Mouse (Mus musculus): ENCODE measurements around the gene Parp14. TPM values are rescaled to one million over a fixed set of nuclear protein-coding genes. Genes with fewer than 3 reads are reported as not detected.

Gene Parp14
- total and polyA plus RNA-seq, 3 experiments = 1.2 to 1.5 TPM; not detected in 1

DNA sequence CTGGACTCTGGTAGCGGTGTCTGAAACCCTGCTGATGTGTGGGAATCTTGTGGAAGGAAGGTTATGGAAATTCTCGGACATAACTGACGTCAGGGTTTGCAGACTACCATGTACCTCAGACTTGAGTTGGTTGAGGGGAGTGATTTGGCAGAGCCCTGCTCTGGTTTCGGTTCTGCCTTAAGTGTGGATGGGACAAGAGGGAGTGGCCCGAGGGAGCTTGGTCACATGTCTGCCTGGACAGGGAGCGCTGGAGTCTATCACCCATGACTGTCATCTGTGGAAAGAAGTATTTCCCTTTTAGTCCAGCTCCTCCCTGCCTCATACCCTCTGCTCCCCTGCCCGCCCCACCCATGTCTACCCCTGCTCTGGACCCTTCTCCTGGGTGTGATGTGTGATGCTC lies 69.2 kb downstream of the Parp14 start:
- no peak for DNase-seq (ENCODE audit: low read depth, low spot score)
- H3K36me3 ChIP-seq (ENCODE audit: control insufficient read depth in 1 of 2, insufficient read depth in 2 of 2, low read length in 2 of 2) = peaks cover 0 to 9% of the 10 kb centered on the region in 2 experiments; a peak in 3 of 4 replicates
- peaks cover 4 to 7% of the 10 kb centered on the region in 2 experiments; a peak in 3 of 4 replicates for H3K4me1 ChIP-seq (ENCODE audit: control insufficient read depth in 1 of 2, insufficient read depth in 2 of 2, low read length in 2 of 2)
- no peak overlapping the region for H3K9ac ChIP-seq (ENCODE audit: control insufficient read depth, low read depth, low read length, poor library complexity, severe bottlenecking)
- no peaks in the 10 kb centered on the region for H3K9me3 ChIP-seq (replicated peaks; ENCODE audit: insufficient read depth, low read length)
- no peaks in the 10 kb centered on the region for H3K27me3 ChIP-seq (ENCODE audit: control insufficient read depth in 1 of 2, insufficient read depth in 2 of 2, low read length in 2 of 2)
- H3K27ac ChIP-seq (ENCODE audit: control insufficient read depth, low read depth, low read length) = no peak overlapping the region
- H3K79me2 ChIP-seq (ENCODE audit: control insufficient read depth, insufficient read depth, low read length, poor library complexity) = no peaks in the 10 kb centered on the region
- no peak overlapping the region for H3K4me3 ChIP-seq (ENCODE audit: control insufficient read depth in 1 of 2, insufficient read depth in 1 of 2, low read depth in 2 of 2, low read length in 2 of 2)
- no peak for TF ChIP-seq SMC3 (IDR thresholded peaks at IDR 0.05; ENCODE audit: low read depth, low read length)
- no peak for TF ChIP-seq NELFE (IDR thresholded peaks at IDR 0.05; ENCODE audit: low read depth, low read length)
- no peak for TF ChIP-seq MEF2A (IDR thresholded peaks at IDR 0.05; ENCODE audit: extremely low read depth, insufficient replicate concordance, low read depth, low read length, poor library complexity, severe bottlenecking)
- TF ChIP-seq MAFK (IDR thresholded peaks at IDR 0.05; ENCODE audit: borderline replicate concordance, low read depth, low read length) = no peak

DNA sequence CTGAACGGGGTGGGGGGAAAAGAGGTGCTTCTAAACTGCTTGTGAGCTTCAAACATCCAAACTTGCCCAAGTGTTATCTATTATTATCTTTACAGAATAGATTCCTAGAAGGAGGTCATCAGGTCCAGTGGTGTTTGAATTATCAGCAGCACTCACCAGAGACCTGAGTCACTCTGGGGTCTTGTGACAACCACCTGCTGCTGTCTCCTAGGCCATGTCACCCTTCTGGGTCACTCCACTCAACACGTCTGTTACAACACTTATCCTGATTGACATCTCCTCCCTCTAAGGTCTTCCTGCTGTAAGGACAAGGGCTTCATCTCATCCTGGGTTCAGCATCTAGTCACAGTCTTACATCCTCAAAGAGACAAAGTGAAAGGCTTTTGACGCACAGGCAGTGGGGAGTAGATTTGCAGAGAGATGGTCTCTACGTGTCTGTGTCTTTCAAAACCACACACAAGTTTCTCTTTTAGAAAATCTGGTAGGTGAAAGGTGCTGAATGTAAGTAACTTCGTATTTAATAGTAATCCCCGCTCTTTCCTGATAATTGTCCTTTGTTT lies 79.3 kb downstream of the Parp14 start:
- no peak for TF ChIP-seq ZC3H11A (IDR thresholded peaks at IDR 0.05; ENCODE audit: low read depth, low read length)
- TF ChIP-seq MEF2A (IDR thresholded peaks at IDR 0.05; ENCODE audit: extremely low read depth, insufficient replicate concordance, low read depth, low read length, poor library complexity, severe bottlenecking) = no peak
- TF ChIP-seq UBTF (IDR thresholded peaks at IDR 0.05; ENCODE audit: borderline replicate concordance, insufficient read depth, low read depth, low read length) = no peak
- TF ChIP-seq SIN3A (IDR thresholded peaks at IDR 0.05; ENCODE audit: low read length) = no peak
- TF ChIP-seq ETS1 (IDR thresholded peaks at IDR 0.05; ENCODE audit: low read depth, low read length) = no peak
- no peak for TF ChIP-seq CHD2 (IDR thresholded peaks at IDR 0.05; ENCODE audit: low read length)
- TF ChIP-seq TCF12 (IDR thresholded peaks at IDR 0.05; ENCODE audit: low read depth, low read length) = no peak
- TF ChIP-seq ZNF384 (IDR thresholded peaks at IDR 0.05; ENCODE audit: low read depth, low read length) = no peak
- Histone ChIP-seq H3K36me3 (ENCODE audit: control insufficient read depth in 1 of 2, insufficient read depth in 2 of 2, low read length in 2 of 2) (no peaks in the 10 kb centered on the region; a peak in 2 of 4 replicates), H3K79me2 (ENCODE audit: control insufficient read depth, insufficient read depth, low read length, poor library complexity) (no peaks in the 10 kb centered on the region), H3K4me3 (ENCODE audit: control insufficient read depth in 1 of 2, insufficient read depth in 1 of 2, low read depth in 2 of 2, low read length in 2 of 2) (no peak overlapping the region), H3K9ac (ENCODE audit: control insufficient read depth, low read depth, low read length, poor library complexity, severe bottlenecking) (no peak overlapping the region), H3K4me1 (ENCODE audit: control insufficient read depth in 1 of 2, insufficient read depth in 2 of 2, low read length in 2 of 2) (no peaks in the 10 kb centered on the region), H3K27ac (ENCODE audit: control insufficient read depth, low read depth, low read length) (no peak overlapping the region), H3K9me3 (replicated peaks; ENCODE audit: insufficient read depth, low read length) (no peaks in the 10 kb centered on the region), H3K27me3 (ENCODE audit: control insufficient read depth in 1 of 2, insufficient read depth in 2 of 2, low read length in 2 of 2) (no peaks in the 10 kb centered on the region)
- no peak for DNase-seq (ENCODE audit: low read depth, low spot score)

DNA sequence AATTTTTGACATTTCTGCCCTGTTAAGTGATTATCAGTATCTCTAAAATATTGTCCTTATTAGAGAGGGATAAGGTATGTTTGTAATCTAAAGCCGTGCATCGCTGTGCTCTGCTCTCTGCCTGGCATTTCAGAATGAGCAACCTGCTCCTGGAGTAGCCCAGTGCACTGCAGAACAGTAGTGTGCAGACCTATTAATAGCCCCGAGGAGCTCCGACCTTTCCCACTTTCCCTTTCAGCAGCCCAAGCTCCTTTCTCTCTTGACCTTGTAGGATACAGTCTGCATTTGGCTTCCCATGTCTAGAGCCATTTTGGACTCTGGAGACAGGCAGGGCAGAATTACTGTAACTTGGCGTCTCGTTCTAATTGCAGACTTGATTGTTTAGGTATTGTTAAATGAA lies 83.0 kb downstream of the Parp14 start:
- TF ChIP-seq USF2 (IDR thresholded peaks at IDR 0.05; ENCODE audit: borderline replicate concordance in 1 of 2, insufficient read depth in 1 of 2, low read depth in 1 of 2, low read length in 2 of 2) (no peak), GATA1 (IDR thresholded peaks at IDR 0.05; ENCODE audit: low read depth, low read length) (no peak), NELFE (IDR thresholded peaks at IDR 0.05; ENCODE audit: low read depth, low read length) (no peak)
- H3K79me2 ChIP-seq (ENCODE audit: control insufficient read depth, insufficient read depth, low read length, poor library complexity) = peaks cover 2% of the 10 kb centered on the region; the same call in 1 of the 2 replicates
- H3K27ac ChIP-seq (ENCODE audit: control insufficient read depth, low read depth, low read length) = no peak overlapping the region
- peaks cover 0 to 11% of the 10 kb centered on the region in 2 experiments; a peak in 3 of 4 replicates for H3K4me1 ChIP-seq (ENCODE audit: control insufficient read depth in 1 of 2, insufficient read depth in 2 of 2, low read length in 2 of 2)
- no peak overlapping the region for H3K4me3 ChIP-seq (ENCODE audit: control insufficient read depth in 1 of 2, insufficient read depth in 1 of 2, low read depth in 2 of 2, low read length in 2 of 2)
- DNase-seq (ENCODE audit: low read depth, low spot score) = no peak
- H3K9ac ChIP-seq (ENCODE audit: control insufficient read depth, low read depth, low read length, poor library complexity, severe bottlenecking) = no peak overlapping the region
- H3K9me3 ChIP-seq (replicated peaks; ENCODE audit: insufficient read depth, low read length) = no peaks in the 10 kb centered on the region
- H3K27me3 ChIP-seq (ENCODE audit: control insufficient read depth in 1 of 2, insufficient read depth in 2 of 2, low read length in 2 of 2) = no peaks in the 10 kb centered on the region
- peaks cover 0 to 14% of the 10 kb centered on the region in 2 experiments; a peak in 2 of 4 replicates for H3K36me3 ChIP-seq (ENCODE audit: control insufficient read depth in 1 of 2, insufficient read depth in 2 of 2, low read length in 2 of 2)

Measured in MEL (cell line).